Mouse (Mus musculus): ENCODE results near the gene Cbl. TPM values are rescaled to one million over a fixed set of nuclear protein-coding genes. Genes with fewer than 3 reads are reported as not detected.

Cbl gene
- polyA plus RNA-seq, 1 experiment from 2014 or later: 23.9 TPM

DNA sequence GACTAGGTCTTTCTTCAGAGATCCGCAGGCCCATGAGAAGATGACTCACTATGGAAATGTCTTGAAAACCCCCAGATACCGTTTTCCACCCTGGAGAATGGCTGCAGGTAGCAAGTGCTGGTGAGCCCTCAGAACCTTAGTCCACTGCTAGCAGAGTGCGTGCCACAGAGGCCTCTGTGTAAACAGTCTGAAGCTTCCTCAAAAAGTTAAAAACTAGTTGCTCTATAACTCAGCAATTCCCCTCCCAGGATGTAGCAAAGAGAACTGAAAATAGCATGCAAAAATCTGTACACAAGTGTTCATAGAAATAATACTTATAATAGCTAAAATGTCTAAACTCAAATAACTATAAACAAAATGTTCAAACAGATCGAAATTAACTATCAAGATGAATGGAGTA, 37.5 kb downstream of the Cbl start:
- Histone ChIP-seq H3K4me1 (no peaks in the 10 kb centered on the region), H3K9me3 (replicated peaks) (no peaks in the 10 kb centered on the region), H3K4me3 (no peak overlapping the region), H3K27ac (no peak overlapping the region), H3K27me3 (ENCODE audit: low read depth, poor library complexity, severe bottlenecking) (no peaks in the 10 kb centered on the region), H3K36me3 (peaks cover 80% of the 10 kb centered on the region)
- 92% methylated on average over 4 of the region's 4 CpGs for WGBS
- DNase-seq (ENCODE audit: low spot score): no peak

DNA sequence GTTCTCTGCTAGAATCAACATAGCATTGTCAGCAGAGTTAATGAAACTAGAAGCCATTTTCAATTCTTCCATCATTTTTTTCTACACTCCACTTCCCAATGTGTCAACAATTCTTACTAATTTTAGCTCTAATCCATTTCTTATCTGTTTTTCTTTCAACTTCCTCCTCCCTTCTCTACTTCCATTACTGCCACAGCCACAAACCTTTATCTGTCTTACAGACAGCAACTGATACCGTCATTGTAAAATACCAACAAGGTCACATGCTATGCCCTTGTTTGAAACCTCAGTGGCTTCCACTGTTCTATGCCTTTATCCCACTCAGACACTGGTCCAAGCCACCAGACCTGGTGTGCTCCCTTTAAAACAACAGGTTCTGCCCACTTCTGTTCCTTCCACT, 39.8 kb downstream of the Cbl start:
- no peaks in the 10 kb centered on the region for H3K9me3 ChIP-seq (replicated peaks)
- no peak for DNase-seq (ENCODE audit: low spot score)
- H3K27ac ChIP-seq: no peak overlapping the region
- 94% methylated on average over 1 of the region's 1 CpGs for WGBS
- H3K27me3 ChIP-seq (ENCODE audit: low read depth, poor library complexity, severe bottlenecking): no peaks in the 10 kb centered on the region
- H3K4me1 ChIP-seq: no peaks in the 10 kb centered on the region
- H3K4me3 ChIP-seq: no peak overlapping the region
- peaks cover 60% of the 10 kb centered on the region for H3K36me3 ChIP-seq

DNA sequence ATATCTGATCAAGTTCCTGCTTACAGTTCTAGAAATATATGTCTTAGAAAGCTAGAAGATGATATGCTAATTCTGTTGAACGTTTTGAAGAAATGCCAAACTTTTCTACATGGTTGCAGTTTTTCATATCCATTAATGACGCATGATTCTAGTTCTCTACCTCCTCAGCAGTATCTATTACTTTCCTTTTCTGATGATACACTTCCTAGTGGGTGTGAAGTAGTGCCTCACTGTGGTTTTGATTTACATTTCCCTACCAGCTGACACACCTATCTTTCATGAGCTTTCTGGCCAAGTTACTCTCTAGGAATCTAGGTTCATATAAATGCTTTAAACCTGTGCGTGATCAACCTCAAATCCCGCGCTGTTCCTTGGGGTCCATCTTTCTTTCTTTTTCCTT, 41.1 kb downstream of the Cbl start:
- DNase-seq (ENCODE audit: low spot score): no peak
- WGBS: 95% methylated on average over 5 of the region's 5 CpGs
- H3K36me3 ChIP-seq: peaks cover 48% of the 10 kb centered on the region
- H3K27ac ChIP-seq: no peak overlapping the region
- no peaks in the 10 kb centered on the region for H3K4me1 ChIP-seq
- no peaks in the 10 kb centered on the region for H3K27me3 ChIP-seq (ENCODE audit: low read depth, poor library complexity, severe bottlenecking)
- H3K9me3 ChIP-seq (replicated peaks): no peaks in the 10 kb centered on the region
- H3K4me3 ChIP-seq: no peak overlapping the region

DNA sequence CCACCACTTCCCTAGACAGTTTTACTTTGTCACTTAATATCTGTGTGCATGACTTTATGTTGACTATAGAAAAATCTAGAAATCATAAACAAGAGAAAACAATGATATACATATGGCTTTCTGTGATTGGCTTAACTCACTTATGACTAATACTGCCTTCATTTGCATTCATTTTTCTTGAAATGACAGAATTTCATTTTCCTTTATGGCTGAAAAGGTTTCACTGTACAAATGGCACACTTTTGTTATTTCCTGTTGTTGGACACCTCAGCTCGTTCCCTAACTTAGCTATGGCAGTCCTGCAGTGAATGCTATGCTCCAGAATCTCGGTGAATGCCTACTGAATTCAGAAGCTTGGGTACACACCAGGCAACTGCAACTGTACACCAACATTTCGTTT, 41.5 kb downstream of the Cbl start:
- 94% methylated on average over 3 of the region's 3 CpGs for WGBS
- Histone ChIP-seq H3K4me1 (no peaks in the 10 kb centered on the region), H3K9me3 (replicated peaks) (no peaks in the 10 kb centered on the region), H3K4me3 (no peak overlapping the region), H3K27ac (no peak overlapping the region), H3K36me3 (peaks cover 43% of the 10 kb centered on the region), H3K27me3 (ENCODE audit: low read depth, poor library complexity, severe bottlenecking) (no peaks in the 10 kb centered on the region)
- DNase-seq (ENCODE audit: low spot score): no peak

DNA sequence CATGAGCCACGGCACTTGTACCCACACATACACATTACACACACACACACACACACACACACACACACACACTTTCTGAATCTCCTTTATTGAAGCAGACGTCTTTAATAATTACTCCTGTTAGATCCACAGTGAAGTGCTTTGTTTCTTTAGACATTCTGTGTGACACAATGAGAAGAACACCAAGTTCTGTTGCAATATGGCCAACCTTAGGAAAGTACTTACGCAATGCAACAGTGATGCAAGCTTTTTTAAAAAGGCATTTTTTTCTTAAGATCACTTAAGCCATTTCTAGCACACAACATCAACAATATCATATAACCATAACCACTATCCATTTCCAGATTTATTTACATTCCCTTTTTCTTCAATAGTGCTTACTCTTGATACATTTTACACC, 42.7 kb downstream of the Cbl start:
- peaks cover 36% of the 10 kb centered on the region for H3K36me3 ChIP-seq
- no peaks in the 10 kb centered on the region for H3K27me3 ChIP-seq (ENCODE audit: low read depth, poor library complexity, severe bottlenecking)
- H3K27ac ChIP-seq: no peak overlapping the region
- no peaks in the 10 kb centered on the region for H3K9me3 ChIP-seq (replicated peaks)
- WGBS: 89% methylated on average over 3 of the region's 3 CpGs
- DNase-seq (ENCODE audit: low spot score): no peak
- H3K4me3 ChIP-seq: no peak overlapping the region
- no peaks in the 10 kb centered on the region for H3K4me1 ChIP-seq

DNA sequence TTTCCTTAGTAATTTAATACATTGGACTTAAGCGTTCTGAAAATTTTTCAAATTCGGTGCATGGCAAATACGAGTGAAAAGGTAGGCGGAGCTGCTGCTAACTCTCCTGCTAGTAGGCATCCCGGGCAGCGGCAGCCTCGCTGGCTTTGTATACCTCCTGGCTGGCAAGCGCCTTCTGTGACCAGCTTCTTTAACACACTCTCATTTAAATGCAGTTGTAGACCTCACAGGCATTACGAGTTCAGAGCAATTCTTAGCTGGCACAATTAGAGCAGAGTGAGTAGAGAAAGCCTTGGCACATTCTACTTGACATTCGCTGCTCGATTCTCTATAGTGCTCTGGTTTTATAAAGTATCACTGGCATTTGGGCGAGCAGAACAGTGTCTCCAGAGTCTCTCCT, 45.6 kb downstream of the Cbl start:
- Histone ChIP-seq H3K9me3 (replicated peaks) (no peaks in the 10 kb centered on the region), H3K4me3 (no peak overlapping the region), H3K27me3 (ENCODE audit: low read depth, poor library complexity, severe bottlenecking) (no peaks in the 10 kb centered on the region), H3K27ac (no peak overlapping the region), H3K36me3 (peaks cover 13% of the 10 kb centered on the region), H3K4me1 (no peaks in the 10 kb centered on the region)
- no peak for DNase-seq (ENCODE audit: low spot score)
- WGBS: 86% methylated on average over 12 of the region's 12 CpGs

DNA sequence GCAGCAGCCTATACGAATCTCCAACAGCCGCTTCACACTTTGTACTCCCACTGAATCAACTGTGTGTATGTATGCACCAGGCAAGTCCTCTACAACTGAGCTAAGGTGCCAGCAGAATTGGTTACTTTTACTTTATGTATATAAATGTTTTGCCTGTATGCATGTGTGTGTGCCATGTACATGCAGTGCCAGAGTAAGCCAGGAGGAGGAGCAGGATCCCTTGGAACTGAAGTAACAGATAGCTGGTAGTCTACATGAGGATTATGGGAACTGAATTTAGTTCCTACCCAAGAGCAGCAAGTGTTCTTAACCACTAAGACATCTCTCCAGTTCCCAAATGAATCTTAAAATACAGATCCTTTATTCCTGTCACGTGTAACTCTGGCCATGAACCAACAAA, 51.6 kb downstream of the Cbl start:
- no peaks in the 10 kb centered on the region for H3K27me3 ChIP-seq (ENCODE audit: low read depth, poor library complexity, severe bottlenecking)
- 96% methylated on average over 3 of the region's 3 CpGs for WGBS
- H3K36me3 ChIP-seq: peaks cover 31% of the 10 kb centered on the region
- DNase-seq (ENCODE audit: low spot score): no peak
- H3K4me1 ChIP-seq: no peaks in the 10 kb centered on the region
- 0 out of 2 replicates have a peak, but pooled peaks cover 3% of the 10 kb centered on the region for H3K9me3 ChIP-seq (replicated peaks)
- no peak overlapping the region for H3K27ac ChIP-seq
- no peak overlapping the region for H3K4me3 ChIP-seq

DNA sequence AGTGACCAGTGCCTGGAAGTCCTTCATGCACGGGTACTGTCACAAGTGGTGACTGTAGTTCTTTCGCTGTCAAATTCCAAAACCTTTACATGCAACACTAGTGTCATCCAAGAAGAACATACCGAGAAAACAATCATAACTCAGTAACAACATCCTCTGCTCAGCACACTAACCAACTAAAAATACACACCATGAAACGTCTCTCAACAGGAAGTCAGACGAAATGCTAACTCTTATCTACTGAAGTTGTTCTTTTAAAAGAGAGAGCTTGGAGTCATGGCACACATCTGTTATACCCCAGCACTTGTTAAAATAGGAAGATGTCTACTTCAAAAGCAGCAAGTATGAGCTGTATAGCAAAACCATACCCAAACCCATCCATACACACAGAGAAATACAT, 52.3 kb downstream of the Cbl start:
- H3K27ac ChIP-seq: no peak overlapping the region
- H3K27me3 ChIP-seq (ENCODE audit: low read depth, poor library complexity, severe bottlenecking): no peaks in the 10 kb centered on the region
- H3K9me3 ChIP-seq (replicated peaks): 0 out of 2 replicates have a peak, but pooled peaks cover 3% of the 10 kb centered on the region
- peaks cover 31% of the 10 kb centered on the region for H3K36me3 ChIP-seq
- 90% methylated on average over 5 of the region's 5 CpGs for WGBS
- H3K4me1 ChIP-seq: no peaks in the 10 kb centered on the region
- DNase-seq (ENCODE audit: low spot score): no peak
- no peak overlapping the region for H3K4me3 ChIP-seq

DNA sequence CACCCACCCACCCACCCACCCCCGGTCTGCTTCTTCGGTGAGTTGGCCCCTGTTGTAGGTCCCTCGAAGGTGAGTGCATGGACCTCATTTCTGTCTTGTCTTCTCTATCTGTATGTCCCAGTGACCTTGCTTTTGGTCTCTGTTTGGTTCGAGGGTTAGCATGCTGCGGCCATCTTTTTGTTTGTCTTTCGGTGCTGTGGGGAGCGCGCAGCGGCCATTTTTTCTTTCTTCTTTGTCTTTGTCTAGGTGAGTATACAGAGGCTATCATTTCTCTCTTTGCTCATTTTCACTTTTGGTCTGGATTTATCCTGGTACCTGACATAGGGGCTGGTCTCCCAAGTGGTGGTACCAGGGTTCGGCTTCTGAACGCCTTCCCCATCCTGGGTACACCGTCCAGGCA, 55.0 kb downstream of the Cbl start:
- Histone ChIP-seq H3K27me3 (ENCODE audit: low read depth, poor library complexity, severe bottlenecking) (no peaks in the 10 kb centered on the region), H3K27ac (no peak overlapping the region), H3K4me3 (no peak overlapping the region), H3K36me3 (peaks cover 26% of the 10 kb centered on the region), H3K4me1 (no peaks in the 10 kb centered on the region), H3K9me3 (replicated peaks) (0 out of 2 replicates have a peak, but pooled peaks cover 3% of the 10 kb centered on the region)
- WGBS: 97% methylated on average over 12 of the region's 12 CpGs
- DNase-seq (ENCODE audit: low spot score): no peak

DNA sequence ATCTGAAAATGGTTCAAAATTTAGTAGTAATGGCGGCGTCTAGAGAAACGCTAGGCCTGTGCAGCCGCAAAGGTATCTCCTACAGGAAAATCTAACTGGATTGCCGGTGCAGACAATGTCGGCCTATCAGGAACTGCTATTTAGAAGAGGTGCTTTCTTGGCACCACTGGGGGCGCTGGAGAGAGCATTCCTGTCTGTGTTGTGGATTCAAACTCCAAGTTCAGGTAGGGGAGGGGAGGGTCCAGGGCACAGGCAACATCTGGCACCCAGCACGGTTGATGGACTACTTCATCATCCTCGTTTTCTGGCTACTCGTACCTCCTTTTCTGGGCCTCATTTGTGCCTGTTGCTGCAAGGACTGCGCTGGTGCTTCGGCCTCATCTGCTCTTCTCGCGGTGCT, 55.5 kb downstream of the Cbl start:
- Histone ChIP-seq H3K27me3 (ENCODE audit: low read depth, poor library complexity, severe bottlenecking) (no peaks in the 10 kb centered on the region), H3K4me1 (no peaks in the 10 kb centered on the region), H3K4me3 (no peak overlapping the region), H3K9me3 (replicated peaks) (0 out of 2 replicates have a peak, but pooled peaks cover 3% of the 10 kb centered on the region), H3K27ac (no peak overlapping the region), H3K36me3 (peaks cover 29% of the 10 kb centered on the region)
- WGBS: 82% methylated on average over 14 of the region's 14 CpGs
- peak; percentile 46 for DNase-seq (ENCODE audit: low spot score)

DNA sequence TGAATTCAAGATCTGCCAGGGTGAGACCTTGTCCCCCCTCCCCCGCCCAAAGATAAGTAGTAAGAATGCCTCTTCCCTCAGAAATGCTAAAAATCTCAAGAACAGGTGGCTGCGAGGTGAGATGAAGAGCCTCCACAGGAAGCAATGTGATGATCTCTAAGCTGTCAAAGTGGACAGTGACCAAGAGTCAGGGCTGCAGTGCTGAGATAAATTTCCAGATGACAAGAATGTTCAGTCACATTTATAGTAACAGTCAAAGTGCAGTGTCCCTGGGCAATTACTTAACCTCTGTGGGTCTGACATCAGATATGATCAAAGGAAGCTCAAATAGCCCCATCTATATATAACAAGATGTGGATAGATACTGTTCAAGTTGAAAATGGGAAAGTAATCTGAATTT, 56.4 kb downstream of the Cbl start:
- Histone ChIP-seq H3K36me3 (peaks cover 39% of the 10 kb centered on the region), H3K9me3 (replicated peaks) (0 out of 2 replicates have a peak, but pooled peaks cover 3% of the 10 kb centered on the region), H3K27ac (no peak overlapping the region), H3K27me3 (ENCODE audit: low read depth, poor library complexity, severe bottlenecking) (no peaks in the 10 kb centered on the region), H3K4me3 (no peak overlapping the region), H3K4me1 (no peaks in the 10 kb centered on the region)
- 84% methylated on average over 2 of the region's 2 CpGs for WGBS
- no peak for DNase-seq (ENCODE audit: low spot score)

DNA sequence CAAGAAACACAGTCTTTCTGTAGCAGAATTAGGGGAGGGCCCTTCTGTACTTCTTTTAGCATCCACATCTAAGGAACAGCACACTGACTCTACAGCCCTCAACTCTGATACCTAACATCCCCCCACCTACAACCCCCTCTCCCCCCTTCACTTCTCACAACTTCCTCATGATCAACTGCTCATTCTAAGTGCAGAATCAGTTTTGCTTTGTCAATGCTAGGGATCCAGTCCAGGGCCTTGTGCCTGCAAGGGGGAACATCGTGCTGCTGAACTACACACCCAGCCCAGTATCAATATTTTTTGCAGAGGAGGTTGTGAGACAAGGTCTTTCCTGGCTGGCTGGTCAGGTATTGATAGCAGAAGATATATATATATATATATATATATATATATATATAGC, 57.9 kb downstream of the Cbl start:
- peaks cover 52% of the 10 kb centered on the region for H3K36me3 ChIP-seq
- 91% methylated on average over 1 of the region's 1 CpGs for WGBS
- no peaks in the 10 kb centered on the region for H3K4me1 ChIP-seq
- no peak overlapping the region for H3K27ac ChIP-seq
- H3K4me3 ChIP-seq: no peak overlapping the region
- no peaks in the 10 kb centered on the region for H3K27me3 ChIP-seq (ENCODE audit: low read depth, poor library complexity, severe bottlenecking)
- no peak for DNase-seq (ENCODE audit: low spot score)
- 0 out of 2 replicates have a peak, but pooled peaks cover 3% of the 10 kb centered on the region for H3K9me3 ChIP-seq (replicated peaks)

DNA sequence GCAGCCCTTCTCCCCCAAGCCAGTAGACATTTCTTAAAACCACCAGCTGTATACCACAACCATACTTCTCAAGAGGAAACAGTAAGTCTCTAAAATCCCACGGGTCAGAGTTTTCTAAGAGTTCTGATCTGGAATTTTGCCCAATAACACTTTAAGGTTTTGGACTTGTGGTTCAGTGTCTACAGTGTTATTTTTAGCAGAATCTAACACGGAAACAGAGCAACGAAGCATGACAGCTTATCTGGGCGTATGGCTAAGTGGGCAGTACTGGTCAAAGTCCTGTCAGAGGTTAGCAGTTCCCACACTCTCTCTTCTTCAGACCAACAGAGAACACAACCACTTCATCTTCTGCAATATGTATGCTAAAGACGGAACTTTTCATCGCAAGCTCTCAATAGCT, 58.3 kb downstream of the Cbl start:
- Histone ChIP-seq H3K36me3 (peaks cover 52% of the 10 kb centered on the region), H3K27me3 (ENCODE audit: low read depth, poor library complexity, severe bottlenecking) (no peaks in the 10 kb centered on the region), H3K9me3 (replicated peaks) (0 out of 2 replicates have a peak, but pooled peaks cover 3% of the 10 kb centered on the region), H3K27ac (no peak overlapping the region), H3K4me3 (no peak overlapping the region), H3K4me1 (no peaks in the 10 kb centered on the region)
- WGBS: 92% methylated on average over 6 of the region's 6 CpGs
- DNase-seq (ENCODE audit: low spot score): no peak

DNA sequence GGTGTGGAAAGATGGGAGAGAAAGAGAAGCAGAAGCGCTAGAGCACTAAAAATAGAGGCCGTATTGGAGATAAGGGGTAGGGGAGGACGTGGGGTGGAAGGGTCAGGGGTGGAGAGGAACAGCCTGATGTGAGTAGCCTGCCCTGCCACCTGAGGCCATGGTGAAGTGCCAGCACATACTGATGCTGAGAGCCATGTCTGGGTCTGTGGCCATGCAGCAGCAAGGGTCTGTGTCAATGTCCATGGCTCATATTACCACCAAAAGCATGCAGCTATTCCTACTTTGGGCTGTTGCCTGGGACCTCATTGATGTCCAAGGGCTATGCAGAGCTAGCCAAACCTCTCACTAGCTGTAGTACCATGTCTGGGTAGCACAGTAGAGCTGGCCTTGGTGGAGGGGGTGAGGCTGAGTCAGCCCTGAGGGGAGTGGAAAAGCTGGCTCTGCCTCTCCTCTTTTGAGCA, 63.1 kb downstream of the Cbl start:
- Histone ChIP-seq H3K36me3 (peaks cover 73% of the 10 kb centered on the region), H3K9me3 (replicated peaks) (no peaks in the 10 kb centered on the region), H3K27ac (no peak overlapping the region), H3K4me3 (no peak overlapping the region), H3K4me1 (no peaks in the 10 kb centered on the region), H3K27me3 (ENCODE audit: low read depth, poor library complexity, severe bottlenecking) (no peaks in the 10 kb centered on the region)
- 91% methylated on average over 3 of the region's 3 CpGs for WGBS
- no peak for DNase-seq (ENCODE audit: low spot score)

All from limb, embryonic 10.5 days (tissue).